Mouse (Mus musculus): ENCODE results near the gene Entpd1. TPM values are rescaled to one million over a fixed set of nuclear protein-coding genes. Genes with fewer than 3 reads are reported as not detected.

Entpd1 gene
- polyA plus RNA-seq, 1 experiment: 82.5 TPM

Other genes with a start within 250 kb of the Entpd1 start
- gene Sorbs1, start 98.6 kb upstream of the Entpd1 start, polyA plus RNA-seq (2012; rRNA removed): 313 and 368 TPM in 2 replicates
- gene Aldh18a1, start 23.9 kb upstream of the Entpd1 start, polyA plus RNA-seq (2012; rRNA removed): 103 and 115 TPM in 2 replicates
- gene Tctn3, start 133 bp upstream of the Entpd1 start, polyA plus RNA-seq (2012; rRNA removed): 10.4 and 10.6 TPM in 2 replicates
- 0.07 and 0.12 TPM in 2 replicates for gene Cc2d2b, start 136.4 kb downstream of the Entpd1 start, polyA plus RNA-seq (2012; rRNA removed)
- 4.8 and 5.3 TPM in 2 replicates for gene Ccnj, start 218.9 kb downstream of the Entpd1 start, polyA plus RNA-seq (2012; rRNA removed)